Mouse (Mus musculus) cerebellum, adult 2 months (tissue): ENCODE measurements around the gene Cstf1.

Source experiments
- CTCF ChIP-seq: fragments of 200-500 bp; IDR thresholded peaks from 2 replicates; pipeline ENCODE4 v1.5.1; 2011; ENCODE audit warnings: low read depth, mild to moderate bottlenecking, control low read depth, low read length, moderate library complexity, borderline replicate concordance; ENCODE audit not compliant: insufficient read depth
- POLR2A ChIP-seq: fragments of 200-500 bp; IDR thresholded peaks from 2 replicates; pipeline ENCODE4 v1.6.1; 2011; ENCODE audit warnings: low read length, control low read depth, borderline replicate concordance; ENCODE audit not compliant: insufficient read depth

DNA sequence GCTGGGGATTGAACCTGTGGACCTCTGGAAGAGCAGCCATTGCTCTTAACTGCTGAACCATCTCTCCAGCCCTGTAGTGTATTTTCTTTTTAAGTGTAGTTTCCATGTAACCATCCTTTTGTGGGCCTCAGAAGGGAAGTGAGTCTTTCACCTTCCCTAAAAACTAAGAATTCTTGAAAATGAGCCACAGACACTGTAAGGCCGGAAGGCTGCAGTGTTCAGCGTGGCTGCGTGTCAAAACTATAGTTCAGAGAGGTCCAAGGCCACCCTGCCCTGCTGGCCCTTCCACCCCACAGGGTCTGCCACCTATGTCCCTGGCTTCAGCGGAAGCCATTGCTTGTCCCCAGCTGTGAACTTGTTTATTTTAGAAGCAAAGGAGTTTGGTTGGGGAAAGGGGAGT is 35.7 kb downstream of the Cstf1 start:
- no peak for TF ChIP-seq POLR2A
- TF ChIP-seq CTCF, result no peak
